Mouse (Mus musculus) heart, postnatal 0 days (tissue): ENCODE data around the gene Tbc1d10a.

Source experiments
- CTCF ChIP-seq: IDR thresholded peaks from 2 replicates; pipeline ENCODE4 v1.5.1; 2016; ENCODE audit warnings: antibody characterized with exemption, control low read depth, low read depth
- EP300 ChIP-seq: IDR thresholded peaks from 2 replicates; pipeline ENCODE4 v1.6.1; 2016; ENCODE audit warnings: antibody characterized with exemption, low read depth

DNA sequence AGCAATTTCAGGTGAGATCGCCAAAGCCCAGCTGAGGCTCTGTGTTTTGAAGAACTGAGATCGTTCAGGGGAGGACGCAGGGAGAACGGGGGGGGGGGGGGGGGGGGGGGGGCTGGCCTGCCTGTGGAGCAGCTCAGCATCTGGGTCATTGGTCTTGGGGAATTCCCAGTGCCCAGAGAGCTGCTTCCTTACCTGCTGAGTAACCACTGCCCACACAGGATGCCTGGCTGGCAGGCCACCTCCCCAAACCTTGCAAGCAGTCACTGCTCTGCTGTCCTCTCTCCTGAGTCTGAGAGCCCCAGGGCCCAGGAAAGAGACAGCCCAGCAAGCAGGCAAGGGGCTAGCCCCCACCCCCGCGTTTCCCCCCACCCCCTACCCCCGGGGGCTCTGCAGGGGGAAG lies 76.3 kb downstream of the Tbc1d10a start:
- TF ChIP-seq CTCF, result no peak
- no peak for TF ChIP-seq EP300
